Mouse (Mus musculus) c-Kit-positive CD71-positive TER-119-negative erythroid progenitor cells, embryonic 14.5 days (primary cell): Measurements from ENCODE around the gene Vmn1r228.

ENCODE experiments used
- DNase-seq: peaks from one replicate; pipeline ENCODE4 v3.0.0-alpha.2; 2013; ENCODE audit warnings: low read depth

Gene Vmn1r228

GRCm38 (mm10) chr17:20786057-20786456 is at the start of gene Vmn1r228:
Gene Vmn1r228, minus strand, starts transcription at chr17:20786157.
- no peak for DNase-seq

- no peak for DNase-seq
Measured at GRCm38 (mm10) chr17:20811255-20811654, 25.3 kb upstream of the Vmn1r228 start, which contains the start of gene Vmn1r229. Gene Vmn1r229, plus strand, starts transcription at chr17:20811555.

GRCm38 (mm10) chr17:20729543-20729942 is 56.4 kb downstream of the Vmn1r228 start, which contains the start of gene Vmn1r227:
Gene Vmn1r227, plus strand, starts transcription at chr17:20729843.
- no peak for DNase-seq
